Mouse (Mus musculus): ENCODE data around the gene Trabd2b. TPM values are rescaled to one million over a fixed set of nuclear protein-coding genes. Genes with fewer than 3 reads are reported as not detected.

Gene Trabd2b
- total and polyA plus RNA-seq, 3 experiments = not detected

DNA sequence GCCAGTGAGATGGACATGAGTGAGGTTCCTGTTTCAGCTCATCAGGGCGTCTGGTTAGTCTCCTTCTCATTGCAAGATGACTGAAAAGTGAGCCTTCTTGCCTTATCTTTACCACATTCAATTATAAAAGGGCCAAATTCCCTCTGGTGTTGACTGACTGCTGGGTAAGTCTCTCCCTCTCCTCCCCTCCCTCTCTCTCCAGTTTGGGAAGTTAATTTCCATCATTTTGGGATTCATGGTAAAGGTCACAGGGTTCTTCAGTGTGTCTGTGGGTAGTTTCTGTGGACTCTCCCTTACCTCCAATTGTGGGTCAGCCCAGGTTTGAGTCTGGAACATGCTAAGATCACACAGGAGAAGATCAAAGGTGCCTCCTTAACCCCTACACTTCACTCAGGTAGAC lies 28.2 kb downstream of the Trabd2b start (continued):
- TF ChIP-seq TBP (IDR thresholded peaks at IDR 0.05; ENCODE audit: low read depth, low read length) = no peak

DNA sequence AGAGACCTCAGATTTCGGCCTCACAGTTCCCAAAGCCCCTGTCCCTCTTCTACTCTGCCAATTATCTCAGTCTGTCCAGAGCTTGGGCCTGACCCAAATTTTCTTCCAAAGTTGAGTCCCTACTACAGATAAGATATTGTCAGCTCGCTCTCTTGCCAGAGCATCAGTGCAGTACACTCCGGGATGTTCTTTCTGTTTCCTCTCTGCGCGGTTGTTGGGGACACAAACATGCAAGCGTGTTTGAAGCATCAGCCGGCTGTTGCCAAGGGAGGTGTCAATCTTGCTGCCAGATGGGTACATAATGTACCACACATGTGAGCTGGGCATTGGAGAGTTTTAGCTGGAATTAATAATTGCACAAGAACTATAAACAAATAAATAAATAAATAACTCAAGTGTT lies 28.9 kb downstream of the Trabd2b start:
- DNase-seq (ENCODE audit: low read depth, low spot score) = no peak
- Histone ChIP-seq H3K27me3 (ENCODE audit: control insufficient read depth in 1 of 2, insufficient read depth in 2 of 2, low read length in 2 of 2) (no peaks in the 10 kb centered on the region), H3K27ac (ENCODE audit: control insufficient read depth, low read depth, low read length) (no peak overlapping the region), H3K4me1 (ENCODE audit: control insufficient read depth in 1 of 2, insufficient read depth in 2 of 2, low read length in 2 of 2) (no peaks in the 10 kb centered on the region), H3K9ac (ENCODE audit: control insufficient read depth, low read depth, low read length, poor library complexity, severe bottlenecking) (no peak overlapping the region), H3K9me3 (replicated peaks; ENCODE audit: insufficient read depth, low read length) (no peaks in the 10 kb centered on the region), H3K36me3 (ENCODE audit: control insufficient read depth in 1 of 2, insufficient read depth in 2 of 2, low read length in 2 of 2) (no peaks in the 10 kb centered on the region), H3K79me2 (ENCODE audit: control insufficient read depth, insufficient read depth, low read length, poor library complexity) (no peaks in the 10 kb centered on the region), H3K4me3 (ENCODE audit: control insufficient read depth in 1 of 2, insufficient read depth in 1 of 2, low read depth in 2 of 2, low read length in 2 of 2) (no peak overlapping the region)
- TF ChIP-seq ZNF384 (IDR thresholded peaks at IDR 0.05; ENCODE audit: low read depth, low read length) (no peak), RCOR1 (IDR thresholded peaks at IDR 0.05; ENCODE audit: low read depth, low read length) (no peak)

DNA sequence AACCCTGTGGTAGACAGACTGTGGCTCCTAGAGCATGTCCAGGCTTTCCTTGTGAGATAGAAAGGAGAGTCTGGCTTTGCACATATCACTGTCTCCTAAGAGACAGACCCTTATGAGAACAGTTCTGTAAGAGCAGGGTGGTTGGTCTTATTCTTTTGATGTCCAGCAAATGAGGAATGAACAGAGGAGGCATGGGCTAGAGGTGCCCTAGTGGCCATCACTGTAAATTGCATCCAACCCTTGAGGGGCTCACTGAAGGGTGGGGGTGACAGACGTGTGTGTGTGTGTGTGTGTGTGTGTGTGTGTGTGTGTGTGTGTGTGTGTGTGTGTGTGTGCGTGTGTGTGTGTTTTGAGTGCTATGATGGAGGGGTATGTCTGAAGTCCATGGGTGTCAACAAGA lies 32.2 kb downstream of the Trabd2b start:
- DNase-seq (ENCODE audit: low read depth, low spot score) = no peak
- H3K4me1 ChIP-seq (ENCODE audit: control insufficient read depth in 1 of 2, insufficient read depth in 2 of 2, low read length in 2 of 2) = no peaks in the 10 kb centered on the region
- no peak for TF ChIP-seq USF1 (IDR thresholded peaks at IDR 0.05; ENCODE audit: low read depth, low read length)

DNA sequence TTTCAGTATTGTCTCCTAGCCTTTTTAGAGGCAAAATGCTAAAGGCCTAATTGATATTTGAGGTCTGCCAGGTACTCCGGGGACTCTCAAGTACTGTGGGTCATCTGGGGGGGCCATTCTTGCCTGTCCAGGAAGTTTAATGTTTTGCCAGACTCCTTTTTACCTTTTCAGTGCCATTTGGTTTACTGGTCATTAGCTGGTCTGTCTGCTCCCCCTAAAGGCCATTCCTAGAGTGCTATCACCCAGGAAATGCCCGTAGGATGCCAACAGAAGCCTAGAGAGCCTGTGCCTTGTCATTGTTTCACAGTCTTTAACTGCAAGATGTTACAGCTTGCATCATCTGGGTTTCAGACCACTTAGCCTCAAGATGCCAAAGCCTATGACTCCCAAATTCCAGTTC lies 35.7 kb downstream of the Trabd2b start:
- no peaks in the 10 kb centered on the region for H3K36me3 ChIP-seq (ENCODE audit: control insufficient read depth in 1 of 2, insufficient read depth in 2 of 2, low read length in 2 of 2)
- H3K4me3 ChIP-seq (ENCODE audit: control insufficient read depth in 1 of 2, insufficient read depth in 1 of 2, low read depth in 2 of 2, low read length in 2 of 2) = no peak overlapping the region
- H3K27me3 ChIP-seq (ENCODE audit: control insufficient read depth in 1 of 2, insufficient read depth in 2 of 2, low read length in 2 of 2) = no peaks in the 10 kb centered on the region
- no peak for DNase-seq (ENCODE audit: low read depth, low spot score)
- no peak overlapping the region for H3K9ac ChIP-seq (ENCODE audit: control insufficient read depth, low read depth, low read length, poor library complexity, severe bottlenecking)
- no peak overlapping the region for H3K27ac ChIP-seq (ENCODE audit: control insufficient read depth, low read depth, low read length)
- no peaks in the 10 kb centered on the region for H3K79me2 ChIP-seq (ENCODE audit: control insufficient read depth, insufficient read depth, low read length, poor library complexity)
- TF ChIP-seq TBP (IDR thresholded peaks at IDR 0.05; ENCODE audit: low read depth, low read length) (no peak), MXI1 (IDR thresholded peaks at IDR 0.05; ENCODE audit: low read depth, low read length) (no peak), HCFC1 (IDR thresholded peaks at IDR 0.05; ENCODE audit: low read depth, low read length) (no peak), MYC (IDR thresholded peaks at IDR 0.05; ENCODE audit: low read depth, low read length) (no peak), CHD1 (IDR thresholded peaks at IDR 0.05; ENCODE audit: low read depth, low read length) (no peak), JUND (IDR thresholded peaks at IDR 0.05; ENCODE audit: low read depth, low read length) (no peak), MYB (IDR thresholded peaks at IDR 0.05; ENCODE audit: low read depth, low read length) (no peak), POLR2A (IDR thresholded peaks at IDR 0.05; ENCODE audit: control insufficient read depth in 1 of 2, insufficient read depth in 1 of 2, low read depth in 1 of 2, low read length in 2 of 2, poor library complexity in 1 of 2) (no peak), MAX (IDR thresholded peaks at IDR 0.05; ENCODE audit: low read length) (no peak), TAL1 (IDR thresholded peaks at IDR 0.05; ENCODE audit: low read length) (no peak), TCF12 (IDR thresholded peaks at IDR 0.05; ENCODE audit: low read depth, low read length) (no peak), POLR2AphosphoS5 (IDR thresholded peaks at IDR 0.05; ENCODE audit: borderline replicate concordance, low read depth, low read length) (no peak), MAFK (IDR thresholded peaks at IDR 0.05; ENCODE audit: borderline replicate concordance, low read depth, low read length) (no peak), USF1 (IDR thresholded peaks at IDR 0.05; ENCODE audit: low read depth, low read length) (no peak), ZNF384 (IDR thresholded peaks at IDR 0.05; ENCODE audit: low read depth, low read length) (no peak), SMC3 (IDR thresholded peaks at IDR 0.05; ENCODE audit: low read depth, low read length) (no peak)
- no peaks in the 10 kb centered on the region for H3K9me3 ChIP-seq (replicated peaks; ENCODE audit: insufficient read depth, low read length)
- H3K4me1 ChIP-seq (ENCODE audit: control insufficient read depth in 1 of 2, insufficient read depth in 2 of 2, low read length in 2 of 2) = no peaks in the 10 kb centered on the region

More for the DNA sequence above, 32.2 kb downstream of the Trabd2b start:
- Histone ChIP-seq H3K27me3 (ENCODE audit: control insufficient read depth in 1 of 2, insufficient read depth in 2 of 2, low read length in 2 of 2) (no peaks in the 10 kb centered on the region), H3K36me3 (ENCODE audit: control insufficient read depth in 1 of 2, insufficient read depth in 2 of 2, low read length in 2 of 2) (no peaks in the 10 kb centered on the region), H3K9ac (ENCODE audit: control insufficient read depth, low read depth, low read length, poor library complexity, severe bottlenecking) (no peak overlapping the region), H3K4me3 (ENCODE audit: control insufficient read depth in 1 of 2, insufficient read depth in 1 of 2, low read depth in 2 of 2, low read length in 2 of 2) (no peak overlapping the region), H3K27ac (ENCODE audit: control insufficient read depth, low read depth, low read length) (no peak overlapping the region), H3K79me2 (ENCODE audit: control insufficient read depth, insufficient read depth, low read length, poor library complexity) (no peaks in the 10 kb centered on the region), H3K9me3 (replicated peaks; ENCODE audit: insufficient read depth, low read length) (no peaks in the 10 kb centered on the region)
